Mouse (Mus musculus) layer of hippocampus, postnatal 14 days (tissue): ENCODE data around the gene Urad. TPM values are rescaled to one million over a fixed set of nuclear protein-coding genes. Genes with fewer than 3 reads are reported as not detected.

Experiments
- DNase-seq, 2 experiments: peaks; one replicate each; pipeline ENCODE4 v3.0.0; 2021 to 2022; ENCODE audit warnings: low spot score in 2 of 2, mixed read lengths in 1 of 2
- long read RNA-seq, 2 experiments: library from polyadenylated mRNA; stranded (forward); transcript quantifications; one replicate each; pipeline ENCODE4 v2.0.0; 2021
- total RNA-seq, 2 experiments: library from RNA; stranded (reverse); gene quantifications; 2 replicates each; pipeline ENCODE4 v1.2.3; 2021

Urad gene
- total RNA-seq = not detected
- long read RNA-seq, experiment 1 = 0 reads
- long read RNA-seq, experiment 2 = 0 reads

DNA sequence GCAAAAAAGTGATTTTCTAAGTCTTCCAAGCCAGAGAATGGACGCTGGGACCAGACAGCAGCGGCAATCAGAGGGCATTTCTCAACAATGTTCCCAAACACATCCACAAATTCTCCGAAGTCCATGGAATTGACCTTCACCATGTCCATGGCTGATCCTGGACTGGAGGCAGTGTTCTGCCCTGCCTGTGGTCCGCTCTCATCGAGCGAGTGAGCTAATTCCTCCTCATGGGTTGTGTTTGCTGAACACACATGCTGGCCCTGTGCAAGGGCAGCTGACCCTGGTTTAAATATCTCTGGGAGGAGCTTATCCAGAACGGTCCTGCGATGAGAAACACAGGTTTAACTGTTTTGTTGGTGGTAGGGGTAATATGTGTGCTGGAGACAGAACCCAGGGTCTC lies at the start of gene Urad:
Gene Urad, minus strand, starts transcription at position 258 of the 400 bp plus-strand sequence.
- DNase-seq = no peak

DNA sequence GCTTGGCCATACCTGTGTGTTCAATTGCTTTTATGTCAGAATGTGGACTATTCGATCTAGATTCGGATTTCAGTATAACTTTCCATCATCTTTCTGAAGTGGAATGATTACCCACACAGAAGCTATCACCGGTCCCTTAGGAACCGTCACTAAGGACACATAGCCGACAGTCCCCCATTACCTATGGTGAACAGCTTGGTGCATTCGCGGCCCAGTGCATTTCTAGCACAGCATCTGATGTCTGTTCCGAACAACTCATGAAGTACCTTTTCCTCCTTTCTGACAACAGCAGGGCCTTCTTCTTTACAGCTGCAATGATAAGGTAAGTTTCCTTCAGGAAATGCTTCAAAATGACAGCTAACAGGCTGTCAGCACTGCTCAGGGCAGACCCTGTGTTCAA lies 48.0 kb upstream of the Urad start:
- peak in 1 of 2 experiments; percentile 40 for DNase-seq

DNA sequence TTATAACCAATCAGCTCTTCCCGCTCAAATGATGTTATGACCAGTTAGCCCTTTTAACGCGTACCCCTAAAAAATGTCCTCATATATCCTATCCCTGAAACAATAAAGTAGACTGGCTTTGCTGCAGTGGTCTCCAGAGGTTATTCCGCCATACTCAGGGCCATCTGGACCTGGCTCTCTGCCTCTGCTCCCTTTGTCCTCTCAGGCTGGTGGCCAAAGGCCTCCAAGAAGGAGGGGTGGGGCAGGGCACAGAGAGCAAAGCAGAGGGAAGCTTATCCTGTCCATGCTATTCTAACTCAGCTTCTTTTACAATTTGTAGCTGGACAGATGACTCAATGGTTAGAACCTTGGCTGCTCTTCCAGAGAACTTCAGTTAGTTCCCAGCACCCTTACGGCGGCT lies 46.0 kb upstream of the Urad start:
- DNase-seq = no peak

DNA sequence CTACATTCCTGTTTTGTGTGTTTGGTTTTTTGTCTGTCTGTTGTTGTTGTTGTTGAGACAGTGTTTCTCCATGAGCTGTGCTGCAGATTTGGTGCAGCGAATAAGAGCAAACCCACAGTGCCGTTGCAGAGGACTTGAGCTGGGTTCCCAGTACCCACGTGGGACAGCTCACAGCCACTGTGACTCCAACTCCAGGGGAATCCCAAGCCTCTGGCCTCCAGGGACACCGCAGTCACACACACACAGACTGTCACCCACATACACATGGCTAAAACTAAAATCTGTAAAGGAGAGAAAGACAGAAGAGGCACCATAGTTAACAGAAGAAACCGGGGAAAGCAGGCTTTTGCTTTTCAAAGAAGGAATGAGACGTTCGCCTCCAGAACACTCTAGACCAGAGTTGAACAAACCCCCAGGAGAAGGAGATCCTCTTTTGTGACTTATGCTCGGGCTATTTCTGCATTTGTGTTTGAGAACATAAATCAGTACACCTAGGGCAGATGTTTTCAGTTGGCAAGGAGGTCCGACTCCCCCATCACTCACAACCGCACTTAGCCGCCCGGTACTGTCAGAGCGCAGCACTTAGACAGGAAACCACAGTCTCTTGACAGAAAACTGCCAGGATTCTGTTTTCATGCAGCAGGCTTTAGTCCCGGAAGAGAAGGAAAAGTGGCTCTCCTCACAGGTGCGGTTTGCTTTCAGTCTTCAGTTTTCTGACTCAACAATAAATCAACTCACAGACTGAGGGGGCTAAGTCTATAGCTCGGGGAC lies 43.9 kb upstream of the Urad start:
- DNase-seq = no peak

DNA sequence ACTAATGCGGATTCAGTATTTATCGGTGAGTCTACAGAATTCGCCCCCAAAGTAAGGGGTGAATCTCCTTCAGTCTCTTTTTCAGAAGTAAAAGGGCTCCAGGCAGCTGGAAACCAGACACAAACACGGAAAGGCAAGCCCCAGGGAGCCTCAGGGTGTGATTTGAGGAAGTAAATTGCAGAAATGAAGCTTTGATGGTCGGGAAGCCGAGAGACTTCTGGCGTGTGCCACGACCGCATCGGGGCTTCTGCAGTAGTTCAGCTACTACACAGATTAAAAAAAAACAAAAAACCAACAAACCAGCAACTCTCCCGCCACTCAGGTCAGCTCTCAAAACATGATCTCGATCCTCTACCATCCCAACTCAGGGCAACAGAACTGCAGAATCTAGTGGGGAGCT lies 40.8 kb upstream of the Urad start:
- no peak for DNase-seq

DNA sequence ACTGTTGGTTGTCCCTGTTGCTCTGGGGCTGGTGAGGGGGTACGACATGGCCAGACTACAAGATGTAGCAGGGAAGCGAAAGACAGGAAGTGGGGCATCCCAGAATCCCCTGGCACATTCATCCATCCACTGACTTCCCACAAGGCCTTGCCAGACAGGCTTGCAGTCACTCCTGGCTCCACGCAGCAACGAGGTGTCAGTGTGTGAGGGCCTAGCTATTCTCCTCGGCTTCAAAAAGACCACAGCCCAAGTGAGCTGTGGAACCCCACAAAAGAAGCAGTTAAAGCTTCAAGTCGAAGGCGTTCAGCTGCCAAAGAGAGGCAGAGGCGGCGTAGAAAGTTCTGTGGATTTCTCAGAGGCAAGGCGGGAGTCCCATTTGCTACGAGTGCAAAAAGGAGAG lies 36.2 kb upstream of the Urad start:
- DNase-seq = no peak

DNA sequence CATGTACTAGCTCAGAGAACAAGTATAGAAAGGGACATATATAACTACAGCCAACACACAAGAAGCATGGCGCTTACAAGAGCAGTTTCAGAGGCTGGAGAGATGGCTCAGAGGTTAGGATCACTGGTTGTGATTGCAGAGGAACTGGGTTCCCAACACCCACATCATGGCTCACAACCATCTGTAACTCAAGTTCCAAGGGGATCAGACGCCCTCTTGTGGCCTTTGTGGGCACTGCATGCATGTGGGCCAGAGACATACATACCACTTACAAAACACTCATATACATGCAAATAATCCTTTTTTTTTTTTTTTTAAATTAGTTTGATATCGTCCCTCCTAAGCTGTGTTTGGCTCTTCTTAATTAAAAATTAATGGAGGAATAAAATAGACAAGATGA lies 35.3 kb upstream of the Urad start:
- no peak for DNase-seq

DNA sequence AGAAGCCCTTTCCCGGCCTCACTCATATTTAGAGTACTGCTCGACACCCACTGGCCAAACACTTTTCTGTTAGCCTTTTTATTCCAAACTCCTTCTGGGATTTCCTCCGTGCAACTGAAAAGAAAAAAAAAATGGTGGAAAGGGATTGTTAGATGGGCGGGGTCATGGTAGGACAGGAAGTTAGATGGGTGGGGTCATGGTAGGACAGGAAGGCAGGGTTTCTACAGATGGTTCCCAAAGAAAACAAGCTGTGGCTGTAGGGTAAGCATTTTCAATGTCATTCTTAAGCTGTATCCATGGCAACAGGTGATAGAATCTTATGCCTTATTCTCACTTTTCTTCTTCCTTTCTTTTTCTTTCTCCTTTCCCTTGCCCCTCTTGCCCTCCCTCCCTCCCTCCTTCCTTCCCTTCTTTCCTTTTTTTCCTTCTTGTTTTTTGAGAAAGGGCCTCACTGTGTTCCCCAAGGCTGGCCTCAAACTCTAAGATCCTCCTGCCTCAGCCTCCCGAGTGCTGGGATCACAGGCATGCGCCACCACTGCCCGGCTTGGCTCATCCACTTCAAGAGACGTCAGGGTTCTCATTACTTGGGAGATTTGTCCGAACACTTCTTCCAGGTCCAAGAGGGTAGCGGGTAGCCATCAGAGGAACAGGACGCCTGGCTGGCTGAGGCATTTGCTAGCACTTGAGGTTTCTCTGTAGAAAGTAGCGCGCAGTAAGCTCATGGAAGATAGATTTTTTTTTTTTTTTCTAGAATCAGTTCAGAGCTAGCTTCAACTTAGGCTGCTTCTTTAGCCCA lies 34.2 kb upstream of the Urad start:
- no peak for DNase-seq

DNA sequence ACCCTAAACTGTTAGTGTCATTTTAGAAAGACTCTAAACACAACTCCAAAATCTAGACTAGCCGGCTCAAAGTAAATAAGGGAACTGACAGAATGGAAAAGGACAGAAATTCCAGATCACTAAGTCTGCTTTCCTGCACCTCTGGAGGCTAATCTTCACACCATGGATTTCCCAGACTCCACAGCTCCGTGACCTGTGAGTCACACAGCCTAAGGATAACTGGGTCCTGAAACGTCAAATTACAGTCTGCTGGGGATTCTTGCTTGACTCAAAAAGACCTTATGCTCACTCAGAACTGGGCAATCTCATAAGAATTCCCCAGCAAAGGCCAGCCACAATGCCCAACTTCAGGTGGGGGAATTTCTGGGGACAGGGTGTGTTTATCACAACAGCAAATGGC lies 33.5 kb upstream of the Urad start:
- no peak for DNase-seq

DNA sequence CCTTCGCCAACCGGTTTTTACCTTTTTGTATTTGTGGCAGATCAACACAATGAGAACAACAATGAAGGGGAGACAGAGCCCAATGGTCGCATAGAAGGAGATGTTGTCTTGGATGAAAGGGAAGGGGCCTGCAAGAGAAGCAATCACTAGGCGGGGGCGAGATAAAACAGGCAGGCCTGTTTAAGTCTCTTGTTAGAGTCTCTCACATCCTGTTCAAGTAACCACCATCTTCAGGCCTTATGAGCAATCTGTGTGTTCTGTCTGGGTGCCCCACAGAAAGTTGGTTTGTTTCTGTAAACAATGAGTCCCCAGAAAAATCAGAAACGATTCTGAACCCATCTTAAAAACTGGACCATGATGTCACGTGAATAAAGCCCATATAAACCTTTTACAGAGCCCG lies 32.7 kb upstream of the Urad start:
- DNase-seq = no peak

DNA sequence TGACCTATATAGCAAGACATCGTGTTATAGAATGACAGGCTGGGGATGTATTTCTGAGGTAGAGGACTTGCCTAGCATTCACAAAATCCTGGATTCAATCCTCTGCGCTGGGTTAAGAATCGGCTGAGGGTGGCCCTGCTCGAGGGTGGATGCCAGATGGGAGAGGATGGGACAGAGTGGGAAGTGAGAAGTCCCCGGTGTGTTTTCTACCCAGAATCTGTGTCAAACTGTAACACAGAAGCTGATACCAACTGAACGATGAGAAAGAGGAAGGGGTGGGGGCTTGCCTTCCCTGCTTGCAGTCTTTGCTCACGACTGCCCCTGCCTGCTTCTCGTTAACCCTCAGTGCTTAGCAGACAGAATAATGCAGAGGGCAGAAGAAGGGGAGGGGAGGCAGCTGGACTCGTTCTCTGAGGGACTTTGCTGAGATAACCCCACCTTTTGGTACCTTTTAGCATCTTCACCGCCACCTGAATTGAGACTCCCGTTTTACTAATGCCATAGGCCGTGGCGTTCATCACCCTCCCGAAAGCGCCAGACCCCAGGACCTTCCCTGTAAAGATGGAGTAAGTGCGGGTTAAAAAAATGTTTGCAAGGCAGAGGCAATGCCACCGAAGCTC lies 32.0 kb upstream of the Urad start:
- peak; percentile 59 to 75 for DNase-seq

DNA sequence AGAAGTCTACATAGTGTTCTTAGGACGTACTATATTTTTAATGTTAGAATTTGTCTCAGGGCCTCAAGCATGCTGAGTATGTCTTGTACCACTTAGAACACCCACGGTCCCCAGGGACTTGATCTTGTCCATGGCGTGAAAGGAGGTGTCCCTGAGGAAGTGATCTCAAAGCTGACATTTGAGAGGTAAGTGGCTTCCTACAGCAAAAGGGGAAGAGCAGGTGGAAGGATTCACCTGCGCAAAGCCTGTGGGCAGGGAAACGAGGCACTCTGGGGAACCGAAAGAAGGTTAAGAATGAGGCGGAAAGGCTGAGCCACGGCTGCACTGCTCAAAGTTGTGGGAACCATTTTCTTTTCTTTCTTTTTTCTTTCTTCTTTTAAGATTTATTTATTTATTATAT lies 29.7 kb upstream of the Urad start:
- DNase-seq = no peak

DNA sequence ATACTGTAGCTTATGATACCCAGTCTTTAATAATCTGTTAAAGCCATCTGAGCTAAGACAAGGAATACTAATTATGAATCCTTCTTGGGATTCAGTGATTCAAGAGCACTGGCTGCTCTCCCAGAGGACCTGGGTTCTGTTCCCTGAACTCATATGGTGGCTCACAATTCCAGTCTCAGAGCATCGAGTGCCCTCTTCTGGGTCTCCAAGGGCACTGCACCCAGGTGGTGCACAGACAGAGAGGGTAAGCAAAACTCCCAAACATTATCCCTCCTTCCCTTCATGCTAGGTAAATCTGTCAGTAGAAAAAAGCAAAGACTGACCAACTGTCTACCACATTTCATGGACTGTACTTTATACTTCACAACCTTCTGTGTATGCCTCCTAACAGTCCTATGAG lies 23.7 kb upstream of the Urad start:
- DNase-seq = no peak

DNA sequence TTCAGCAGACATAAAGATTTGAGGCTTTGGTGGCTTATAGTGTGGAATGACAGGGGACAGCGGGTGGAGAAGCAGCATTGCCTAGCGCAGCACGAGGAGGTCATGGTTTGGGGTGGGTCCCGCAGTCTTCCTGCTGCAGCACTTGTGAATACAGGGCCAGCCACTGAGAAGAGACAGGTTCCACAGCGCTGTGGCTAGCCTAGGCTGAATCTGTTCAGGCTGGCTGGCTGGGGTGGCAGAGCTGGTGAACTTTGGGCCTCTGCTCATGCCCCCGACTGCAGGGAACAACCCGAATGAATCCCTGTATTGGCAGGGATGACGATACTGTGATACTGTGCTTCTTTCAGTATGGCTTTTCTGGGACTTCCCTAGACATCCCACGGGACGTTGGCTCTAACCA lies 21.7 kb upstream of the Urad start:
- no peak for DNase-seq

DNA sequence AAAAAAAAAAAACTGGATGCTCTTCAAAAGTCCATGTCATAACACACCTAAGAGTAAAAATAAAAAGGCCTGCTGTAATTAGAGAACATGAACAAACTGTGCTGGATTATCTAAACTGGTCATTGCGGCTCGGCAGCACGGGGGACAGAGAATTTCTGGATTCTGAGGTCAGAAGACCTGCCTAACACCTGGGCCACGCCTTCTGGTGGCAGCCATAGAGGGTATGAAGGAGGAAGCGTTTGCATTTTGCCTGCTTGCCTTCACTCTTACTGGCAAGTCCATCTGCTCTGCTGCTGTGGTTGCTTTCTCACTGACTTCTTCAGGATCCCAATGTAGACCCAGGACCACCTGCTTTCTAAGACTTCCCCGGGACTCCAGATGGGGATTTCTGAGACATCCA lies 20.7 kb upstream of the Urad start:
- no peak for DNase-seq

DNA sequence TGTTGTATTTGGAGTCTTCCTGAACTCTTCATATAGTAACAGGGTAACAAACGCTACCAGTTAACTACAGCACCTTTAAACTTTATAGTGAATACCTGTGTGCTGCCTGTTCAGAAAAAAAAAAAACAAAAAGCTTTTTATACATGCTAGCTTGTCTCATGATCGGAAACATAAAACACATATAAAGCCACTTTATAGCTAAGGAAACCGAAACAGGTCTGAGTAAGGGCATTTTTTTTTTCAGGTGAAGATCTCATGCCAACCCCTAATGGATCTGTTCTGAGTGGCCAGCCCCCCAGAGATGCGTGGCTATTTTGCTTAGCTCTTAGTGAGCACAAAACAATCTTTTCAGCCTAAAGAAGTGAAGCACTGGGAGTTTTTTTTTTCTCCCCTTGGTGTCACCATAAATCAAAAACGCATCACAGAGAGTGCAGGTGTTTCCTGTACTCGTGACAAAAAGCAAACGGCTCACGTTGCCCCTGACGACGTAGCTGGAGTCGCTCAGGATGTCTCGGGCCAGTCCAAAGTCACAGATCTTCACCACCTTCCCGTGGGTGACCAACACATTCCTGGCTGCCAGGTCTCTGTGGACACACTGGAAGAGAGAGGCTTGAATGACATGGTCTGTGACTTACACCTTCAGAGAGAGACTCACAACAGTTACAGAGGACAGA lies 18.6 kb upstream of the Urad start:
- DNase-seq = no peak

DNA sequence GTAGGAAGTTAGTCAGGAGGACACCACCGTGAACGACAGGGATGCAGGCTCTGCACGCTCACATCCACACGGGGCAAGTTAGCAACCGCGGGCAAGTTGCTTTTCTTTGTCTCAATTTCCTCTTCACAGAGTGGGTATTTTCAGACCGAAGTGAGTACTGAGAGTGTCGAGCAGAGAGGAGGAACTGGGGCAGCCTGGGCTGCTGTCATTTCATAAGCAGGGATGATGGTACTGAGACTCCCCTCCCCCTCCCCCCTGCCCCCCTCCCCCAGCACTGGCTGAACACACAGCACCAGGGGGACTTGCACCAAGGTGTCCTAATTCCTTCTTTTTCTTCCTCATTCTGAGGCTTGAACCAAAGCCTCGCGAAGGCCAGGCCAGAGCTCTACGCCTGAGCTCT lies 17.3 kb upstream of the Urad start:
- DNase-seq = no peak

DNA sequence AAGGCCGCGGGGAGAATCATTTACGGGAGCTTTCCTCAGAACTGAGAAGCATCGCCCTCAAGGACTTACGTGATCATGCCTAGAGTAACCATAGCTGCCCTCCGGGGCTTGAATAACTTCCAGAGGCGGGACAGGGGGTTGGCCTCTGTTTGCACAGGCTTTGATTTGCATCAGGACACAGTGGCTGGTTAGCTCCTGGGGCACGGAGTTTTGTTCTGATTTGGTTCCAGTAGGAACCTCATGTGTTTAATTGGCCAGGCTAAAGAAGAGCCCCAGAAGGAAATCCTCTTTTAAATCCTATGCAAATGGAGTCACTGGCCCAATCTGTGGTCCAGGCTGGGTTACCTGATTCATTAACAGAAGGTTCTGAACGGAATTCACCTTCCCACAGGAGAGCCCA lies 16.7 kb upstream of the Urad start:
- DNase-seq = no peak

DNA sequence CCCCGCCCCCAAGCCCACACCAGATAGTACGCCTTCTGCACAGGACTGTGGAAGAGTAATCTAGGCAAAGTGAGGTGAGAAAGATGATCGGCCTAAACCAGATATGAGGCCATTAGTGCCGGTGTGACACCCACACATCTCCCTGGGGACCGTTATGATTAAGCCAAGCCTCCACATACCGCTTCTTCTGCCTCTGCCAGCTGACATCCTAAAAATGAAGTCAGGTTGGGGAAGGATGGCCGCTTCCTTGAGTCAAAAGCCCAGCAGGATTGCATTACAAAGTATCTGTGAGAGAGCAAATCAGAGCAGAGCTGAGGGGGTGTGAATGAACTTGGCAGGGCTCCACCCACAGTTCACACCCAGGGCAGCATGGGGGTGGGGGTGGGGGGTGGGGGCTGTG lies 10.5 kb upstream of the Urad start:
- no peak for DNase-seq

DNA sequence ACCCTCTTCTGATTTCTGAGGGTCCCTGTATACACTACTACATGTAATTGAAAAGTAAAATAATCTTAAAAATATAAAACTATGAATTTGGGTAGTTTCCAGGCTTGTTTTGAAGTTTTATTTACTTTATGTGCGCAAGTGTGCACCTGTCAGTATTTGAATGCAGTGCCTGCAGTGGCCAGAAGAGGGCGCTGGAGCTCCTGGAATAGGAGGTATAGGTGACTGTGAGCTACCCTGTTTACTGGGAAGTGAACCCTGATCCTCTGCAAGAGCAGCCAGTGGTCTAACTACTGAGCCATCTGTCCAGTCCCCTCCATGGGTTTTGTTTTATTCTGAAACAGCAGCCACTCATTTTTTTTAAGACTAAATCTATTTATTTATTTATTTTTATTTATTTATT lies 9.3 kb upstream of the Urad start:
- DNase-seq = peak in 1 of 2 experiments; percentile 58

DNA sequence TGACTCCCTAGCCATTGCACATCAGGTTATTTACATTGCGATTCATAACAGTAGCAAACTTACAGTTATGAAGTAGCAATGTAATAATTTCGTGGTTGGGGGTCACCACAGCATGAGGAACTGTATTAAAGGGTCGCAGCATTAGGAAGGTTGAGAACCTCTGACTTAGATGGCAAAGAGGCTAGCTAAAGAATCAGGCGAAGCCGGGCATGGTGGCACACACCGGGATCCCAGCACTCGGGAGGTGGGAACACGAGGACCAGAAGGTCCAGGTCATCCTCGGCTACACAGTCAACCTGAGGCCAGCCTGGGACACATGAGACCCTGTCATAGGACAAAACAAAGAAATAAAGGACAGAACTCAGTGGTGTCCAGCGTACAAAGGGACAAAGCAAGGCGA lies 7.7 kb upstream of the Urad start:
- DNase-seq = no peak

DNA sequence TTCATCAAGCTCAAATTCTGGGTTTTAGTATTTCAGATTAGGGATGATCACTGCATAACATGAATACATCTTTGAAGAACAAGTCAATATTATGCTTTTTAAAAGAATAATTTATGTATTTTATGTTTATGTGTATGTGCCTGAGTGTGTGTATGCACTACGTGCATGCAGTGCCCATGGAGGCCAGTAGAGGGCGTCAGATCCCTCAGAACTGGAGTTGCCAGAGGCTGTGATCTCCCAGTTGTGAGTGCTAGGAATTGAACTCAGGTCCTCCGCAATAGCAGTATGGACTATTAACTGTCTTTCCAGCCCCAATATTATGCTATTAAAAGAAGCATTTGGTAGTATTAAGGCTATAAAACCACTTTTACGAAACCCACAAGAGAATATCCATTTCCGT lies 5.4 kb upstream of the Urad start:
- DNase-seq = no peak
